Mouse (Mus musculus) activated CD4-positive, CD25-positive, alpha-beta regulatory T cell, adult 9 weeks (primary cell): ENCODE measurements around the gene Rnf26. TPM values are rescaled to one million over a fixed set of nuclear protein-coding genes. Genes with fewer than 3 reads are reported as not detected.

Experiments used
- polyA plus RNA-seq: library from polyadenylated mRNA; unstranded; fragments of 100-300 nt; shearing (Covaris generic); gene quantifications from one replicate; pipeline ENCODE4 v1.2.1, GENCODE M21; 2017

Gene Rnf26
- polyA plus RNA-seq: 11.6 TPM

GRCm38 (mm10) chr9:44113105-44113789 is at the start of gene Rnf26, which contains the start of gene Gm49380:
Gene Rnf26, minus strand, starts transcription at chr9:44113517.
Gene Gm49380, minus strand, starts transcription at chr9:44113500.

DNA sequence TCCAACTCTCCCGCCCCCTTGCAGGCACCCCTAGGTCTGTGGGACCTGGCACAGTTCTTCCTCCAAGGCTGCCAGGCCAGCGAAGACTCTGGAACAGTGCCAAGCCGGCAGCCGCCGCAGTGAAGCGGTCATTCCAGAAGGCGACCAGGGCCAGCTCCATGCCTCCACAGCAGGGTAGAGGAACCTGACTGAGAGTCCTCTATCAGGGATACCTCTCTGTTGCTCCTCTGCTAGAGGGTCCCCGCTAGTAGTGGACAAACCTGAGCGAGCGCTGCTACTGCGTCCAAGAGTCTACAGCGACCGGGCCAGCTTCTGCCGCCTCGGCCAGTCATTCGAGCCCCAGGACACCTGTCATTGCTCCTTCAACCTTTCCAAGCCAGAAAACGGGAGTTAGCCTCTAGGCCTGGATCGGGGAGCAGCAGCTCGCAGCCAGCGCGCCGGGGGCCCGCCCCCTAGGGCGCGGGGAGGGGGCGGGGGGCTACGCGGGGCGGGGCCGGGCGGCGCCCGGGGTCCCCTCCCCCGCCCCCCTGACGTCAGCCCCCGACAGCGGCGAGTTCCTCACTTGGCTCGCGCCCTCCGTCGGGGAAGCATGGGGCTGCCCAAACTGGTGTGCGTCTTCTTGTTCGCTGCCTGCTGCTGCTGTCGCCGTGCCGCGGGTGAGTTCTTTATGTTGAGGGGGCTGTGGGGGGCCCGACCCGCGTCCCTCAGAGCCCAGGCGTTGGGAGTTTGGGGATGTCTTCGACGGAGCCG is 21.0 kb upstream of the Rnf26 start, which contains the start of gene Mcam:
Mcam (plus strand) TSS at position 369 of the 750 bp plus-strand sequence.

GRCm38 (mm10) chr9:44107110-44107509 is 6.2 kb downstream of the Rnf26 start, which contains the start of gene C1qtnf5:
Gene C1qtnf5, plus strand, starts transcription at chr9:44107245.

GRCm38 (mm10) chr9:44101490-44101889 is 11.8 kb downstream of the Rnf26 start, which contains the start of gene Mfrp:
Gene Mfrp, plus strand, starts transcription at chr9:44101729.

DNA sequence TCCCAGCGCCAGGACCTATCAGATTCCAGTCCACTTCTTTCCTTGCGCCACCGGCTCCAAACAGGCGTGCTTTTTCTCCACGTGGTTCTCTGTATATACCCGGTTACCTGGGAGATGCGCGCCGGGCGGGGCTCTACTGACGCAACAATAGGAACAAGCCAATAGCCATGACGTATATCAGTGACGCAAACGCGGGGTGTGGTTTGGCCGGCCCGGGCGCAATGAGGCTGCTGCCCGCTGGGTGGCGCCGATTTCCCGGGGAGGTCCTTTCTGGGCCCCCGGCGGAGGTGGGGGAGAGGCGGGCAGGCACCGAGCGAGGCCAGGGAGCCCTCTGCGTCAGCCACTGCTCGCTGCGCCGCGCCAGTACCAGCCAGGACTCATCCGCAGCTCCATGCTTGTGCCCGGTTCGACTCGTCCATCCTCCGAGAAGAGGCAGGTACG is 46.5 kb downstream of the Rnf26 start, which contains the start of gene Usp2:
Usp2 (plus strand) TSS at position 237 of the 441 bp plus-strand sequence.

Other genes starting within 250 kb of the Rnf26 start
- 149 TPM for gene Thy1, start 70.1 kb downstream of the Rnf26 start, polyA plus RNA-seq
- gene Usp2, start 46.5 kb downstream of the Rnf26 start, polyA plus RNA-seq: 1.9 TPM
- not detected for gene Mfrp, start 11.8 kb downstream of the Rnf26 start, polyA plus RNA-seq
- not detected for gene C1qtnf5, start 6.3 kb downstream of the Rnf26 start, polyA plus RNA-seq
- gene Gm49380, start within 50 bp of the Rnf26 start, polyA plus RNA-seq: not detected
- not detected for gene Mcam, start 21.0 kb upstream of the Rnf26 start, polyA plus RNA-seq
- gene Cbl, start 120.5 kb upstream of the Rnf26 start, polyA plus RNA-seq: 33.6 TPM
- not detected for gene Ccdc153, start 127.2 kb upstream of the Rnf26 start, polyA plus RNA-seq
- gene Pdzd3, start 138.0 kb upstream of the Rnf26 start, polyA plus RNA-seq: 0.21 TPM
- 12.2 TPM for gene Nlrx1, start 155.1 kb upstream of the Rnf26 start, polyA plus RNA-seq
- gene Abcg4, start 175.1 kb upstream of the Rnf26 start, polyA plus RNA-seq: 0.32 TPM
- gene Hinfp, start 192.2 kb upstream of the Rnf26 start, polyA plus RNA-seq: 32.9 TPM
- gene C2cd2l, start 206.8 kb upstream of the Rnf26 start, polyA plus RNA-seq: 8.9 TPM
- 24.2 TPM for gene Dpagt1, start 212.5 kb upstream of the Rnf26 start, polyA plus RNA-seq
- 27.0 TPM for gene H2afx, start 221.2 kb upstream of the Rnf26 start, polyA plus RNA-seq
- 34.4 TPM for gene Hmbs, start 230.7 kb upstream of the Rnf26 start, polyA plus RNA-seq
- 73.3 TPM for gene Vps11, start 248.2 kb upstream of the Rnf26 start, polyA plus RNA-seq